Mouse (Mus musculus): ENCODE measurements around the gene Acat1.

Gene Acat1

DNA sequence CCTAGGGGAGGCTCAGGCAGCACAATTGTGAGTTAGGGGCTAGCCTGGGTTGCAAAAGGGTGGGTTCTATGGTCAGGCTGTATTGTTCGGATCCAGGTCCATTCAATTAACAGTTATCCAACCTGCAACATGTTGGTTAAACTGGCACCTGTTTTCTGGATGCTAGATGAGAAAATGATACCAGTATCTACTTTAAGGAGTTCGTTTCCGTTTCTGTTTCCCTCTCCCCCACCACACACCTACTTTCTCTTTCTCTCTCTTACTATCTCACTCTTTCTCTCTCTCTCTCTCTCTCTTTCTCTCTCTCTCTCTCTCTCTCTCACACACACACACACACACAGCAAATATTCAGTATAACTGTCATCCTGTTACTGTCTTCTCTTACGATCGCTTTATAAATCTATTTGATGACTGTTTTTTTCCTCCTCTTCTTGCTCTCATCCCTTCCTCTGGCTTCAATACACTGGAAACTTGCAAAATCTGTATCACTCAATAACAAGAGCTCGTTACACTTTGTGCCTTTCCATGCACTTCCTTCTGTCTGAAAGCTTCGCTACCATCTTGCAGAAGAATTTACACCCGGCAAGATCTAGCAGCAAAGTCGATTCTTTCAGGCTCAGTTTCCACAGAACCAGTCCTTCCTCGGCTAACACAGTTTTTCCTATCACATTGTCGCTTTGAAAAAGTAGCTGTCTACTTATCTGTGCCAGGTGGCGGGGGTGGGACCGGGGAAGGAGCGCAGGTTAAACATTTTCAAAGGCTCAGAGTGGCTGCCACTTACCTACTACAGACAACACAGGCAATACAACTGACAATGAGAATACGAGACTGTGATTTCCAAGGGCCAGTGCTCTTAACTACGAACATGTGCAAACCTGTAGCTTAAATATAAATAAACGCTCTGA, 74.5 kb downstream of the Acat1 start:
- DNase-seq (ENCODE audit: low spot score), result peak; percentile 48
